Mouse (Mus musculus) lung, postnatal 10 days (tissue): ENCODE data around the gene Pacsin2.
A peak's percentile ranks its signal among the peaks of the same experiment; 100 is the strongest.

Source experiments
- DNase-seq: peaks from one replicate; pipeline ENCODE4 v3.0.0; 2021

Pacsin2 gene

DNA sequence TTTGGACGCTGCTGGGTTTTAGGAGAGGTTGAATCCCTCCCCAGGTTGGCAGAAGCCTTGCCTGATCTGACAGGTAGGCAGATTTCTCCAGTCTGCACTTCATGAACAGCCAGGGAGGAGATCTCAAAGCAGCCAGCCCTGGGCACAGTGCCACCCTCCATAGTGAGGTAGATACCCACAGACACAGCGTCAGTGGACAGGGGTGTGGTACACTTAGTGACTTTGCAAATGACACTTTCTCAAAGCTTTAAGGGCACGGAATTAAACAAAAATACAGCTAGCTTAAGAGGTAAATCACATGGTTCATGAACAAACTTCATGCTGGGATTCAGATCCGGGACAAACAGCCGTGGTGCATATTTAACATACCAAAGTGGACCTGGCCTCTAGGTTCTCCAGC lies 15.8 kb downstream of the Pacsin2 start:
- peak; percentile 35 for DNase-seq

DNA sequence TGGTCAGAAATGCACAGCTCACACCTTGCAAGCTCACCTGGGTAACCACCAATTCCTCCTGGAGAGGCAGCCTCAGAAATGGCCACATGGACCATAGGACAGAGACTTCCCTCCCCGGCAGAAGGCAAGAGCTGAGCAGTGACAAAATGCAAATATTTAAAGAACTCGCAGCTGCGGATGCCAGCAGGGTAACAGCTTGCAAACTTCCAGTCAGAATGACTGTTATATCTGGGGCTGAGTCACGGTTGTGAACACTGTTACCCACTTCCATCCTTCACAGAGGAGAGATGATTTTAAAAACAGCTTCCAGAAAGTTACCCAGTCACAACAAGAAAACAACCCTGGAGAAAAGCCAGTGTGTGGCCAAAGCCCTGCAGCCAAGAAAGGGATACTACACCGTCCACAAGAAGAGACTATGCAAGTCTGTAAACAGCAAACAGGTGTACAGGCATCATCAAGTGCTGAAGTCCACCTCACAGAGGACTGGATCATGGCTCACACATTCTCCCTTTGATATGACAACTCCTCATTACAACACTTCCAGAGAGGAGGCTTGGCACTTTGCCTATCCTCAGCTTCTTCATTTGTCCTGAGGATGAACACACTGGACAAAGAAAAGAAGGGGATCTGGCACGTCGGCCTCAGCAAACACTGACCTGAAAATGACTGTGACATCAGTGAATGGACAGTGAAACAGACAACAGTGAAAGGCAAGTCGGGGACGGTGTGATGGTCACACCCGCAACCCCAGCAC lies 16.4 kb downstream of the Pacsin2 start:
- DNase-seq: no peak

DNA sequence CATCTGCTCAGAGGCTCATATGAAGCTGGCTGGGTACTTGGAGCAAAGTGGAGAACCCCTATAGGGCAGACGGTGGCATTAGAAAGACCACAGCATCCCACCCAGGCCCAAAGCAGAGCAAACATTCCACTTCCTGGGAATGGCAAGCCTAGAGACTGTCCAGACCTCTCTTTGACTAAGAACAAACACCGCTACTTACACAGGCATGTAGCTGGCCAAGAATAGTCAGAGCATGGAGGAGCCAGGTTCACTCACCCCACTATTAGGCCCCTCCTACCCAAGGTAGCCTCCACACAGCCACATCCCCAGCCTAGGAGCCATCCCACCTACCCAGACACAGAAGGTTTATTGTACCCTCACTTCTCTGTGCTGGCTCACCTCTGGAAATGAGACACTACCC lies 18.5 kb downstream of the Pacsin2 start:
- DNase-seq: no peak

DNA sequence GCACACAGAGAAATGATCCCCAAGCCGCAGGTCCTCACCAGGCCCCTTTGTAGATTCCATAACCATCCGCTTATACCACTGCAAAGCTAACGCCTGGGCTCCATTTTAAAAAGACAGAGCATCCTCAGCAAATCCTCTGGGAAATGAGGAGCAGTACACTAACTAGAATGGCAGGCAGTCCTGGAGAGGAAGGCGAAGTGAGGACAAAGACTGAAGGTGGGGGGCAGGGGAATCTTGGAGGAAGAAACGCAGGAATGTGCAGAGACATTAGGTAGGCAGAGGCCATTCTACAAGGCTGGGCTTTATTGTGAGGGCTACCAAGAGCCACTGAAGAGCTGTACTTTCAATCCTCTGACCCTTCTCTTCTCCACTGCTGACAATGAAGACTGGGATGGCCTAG lies 19.0 kb downstream of the Pacsin2 start:
- DNase-seq: no peak

DNA sequence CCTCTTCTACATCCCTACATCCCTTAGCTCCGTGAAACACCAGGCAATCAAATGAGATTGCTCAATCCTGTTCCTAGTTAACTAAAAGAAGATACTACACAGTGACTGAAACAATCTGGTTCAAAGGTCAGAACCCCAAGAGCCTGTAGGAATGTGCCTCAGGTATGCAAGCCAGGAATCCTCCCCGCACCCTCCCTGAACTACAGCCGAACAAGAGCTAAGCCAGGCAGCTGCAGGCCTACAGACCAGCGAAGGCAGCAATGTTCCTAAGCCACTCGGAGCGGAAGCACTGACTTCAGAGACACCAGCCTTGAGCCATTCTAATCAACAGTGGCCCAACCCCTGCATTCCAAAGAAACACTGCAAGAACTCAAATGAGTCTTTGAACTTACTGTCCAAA lies 20.0 kb downstream of the Pacsin2 start:
- no peak for DNase-seq

DNA sequence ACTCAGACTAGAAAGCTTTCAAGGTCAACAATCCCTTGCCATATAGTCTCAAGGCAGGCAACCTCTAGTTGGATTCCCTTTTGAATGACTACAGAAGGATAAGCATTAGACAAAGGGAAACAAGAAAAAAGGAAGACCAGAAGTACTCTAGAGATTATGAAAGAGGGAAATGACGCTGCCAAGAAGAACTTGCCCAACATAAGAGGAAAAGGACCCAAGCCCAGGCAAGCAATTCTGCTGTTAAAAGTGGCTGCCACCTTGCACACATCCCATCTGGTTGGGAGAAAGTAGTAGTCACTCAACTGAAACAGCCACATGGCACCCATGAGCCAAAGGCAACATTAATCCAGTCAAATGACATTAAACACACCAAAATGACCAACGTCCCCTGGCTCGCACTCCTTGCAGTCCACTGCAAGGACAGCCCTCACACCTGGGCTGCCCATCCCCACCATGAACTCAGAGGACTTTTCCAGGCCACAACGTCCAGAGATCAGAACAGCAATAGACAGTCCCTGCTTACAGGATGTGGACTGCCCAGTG lies 21.8 kb downstream of the Pacsin2 start:
- no peak for DNase-seq

DNA sequence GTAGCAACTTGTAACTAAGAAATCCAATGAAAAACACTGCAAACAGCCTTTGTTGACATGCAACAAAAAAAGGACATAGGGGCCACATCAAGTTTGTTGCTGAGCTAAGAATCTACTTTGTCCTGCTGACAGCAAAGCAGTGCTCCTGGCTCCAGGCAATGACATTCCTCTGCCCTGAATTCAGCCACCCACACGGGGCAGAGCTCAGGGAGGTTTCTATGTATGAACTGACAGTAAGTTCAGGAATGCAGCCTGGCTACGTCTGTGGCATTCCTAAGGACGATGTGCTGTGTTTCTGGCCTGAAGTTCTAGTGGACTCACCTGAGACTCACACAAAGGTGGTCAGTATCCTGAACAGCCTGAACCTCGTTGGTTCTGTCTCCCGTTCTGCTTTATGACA lies 23.7 kb downstream of the Pacsin2 start:
- DNase-seq: no peak

DNA sequence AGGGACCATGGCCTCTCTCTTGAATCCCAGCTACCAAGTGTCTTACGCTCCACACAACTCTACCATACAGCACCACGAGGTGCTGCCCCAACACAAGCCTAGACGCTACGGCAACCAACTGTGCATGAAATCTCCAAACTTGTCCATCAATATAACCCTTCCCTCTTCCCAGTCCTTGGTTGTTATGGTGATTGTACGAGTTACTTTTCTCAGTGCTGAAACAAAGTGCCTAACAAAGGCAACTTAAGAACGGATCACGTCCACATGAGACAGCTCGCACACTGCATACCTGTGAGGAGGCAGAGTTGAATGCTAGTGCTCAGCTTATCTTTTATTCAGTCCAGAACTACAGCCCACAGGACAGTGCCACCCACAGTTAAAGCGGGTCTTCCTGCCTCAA lies 27.9 kb downstream of the Pacsin2 start:
- no peak for DNase-seq

DNA sequence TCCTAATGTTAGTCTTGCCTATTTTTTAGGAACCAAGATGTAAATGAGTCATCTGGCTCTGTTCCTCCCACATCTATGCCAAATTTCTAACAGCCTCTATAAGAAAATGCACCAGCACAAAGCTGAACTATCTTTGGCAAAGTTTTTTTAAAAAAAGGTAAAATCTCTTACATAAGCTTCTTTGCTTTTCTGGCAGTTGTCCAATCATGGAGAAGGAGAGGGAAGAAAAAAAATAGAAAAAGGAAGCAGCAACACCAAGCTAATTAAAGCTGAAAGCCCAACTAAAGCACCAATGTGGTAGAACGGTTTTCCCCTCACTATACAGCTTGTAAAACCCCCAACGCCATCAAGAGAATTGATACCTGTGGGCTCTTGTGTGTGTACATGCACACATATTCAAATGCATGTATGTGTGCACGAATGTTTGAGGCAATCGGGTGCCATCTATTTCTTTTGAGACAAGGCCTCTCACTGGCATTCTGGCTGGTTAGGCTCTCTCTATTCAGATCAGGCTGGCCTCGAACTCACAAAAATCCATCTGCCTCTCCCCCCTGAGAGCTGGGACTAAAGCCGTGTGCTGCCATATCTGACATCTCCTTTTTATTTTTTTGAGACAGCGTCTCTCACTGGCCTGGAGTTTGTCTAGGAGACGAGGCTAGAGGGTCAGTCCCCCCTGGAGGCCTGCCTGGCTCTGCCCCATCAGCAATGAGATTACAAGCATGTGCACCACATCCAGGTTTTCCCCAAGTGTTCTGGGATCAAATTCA lies 28.9 kb downstream of the Pacsin2 start:
- DNase-seq: no peak

DNA sequence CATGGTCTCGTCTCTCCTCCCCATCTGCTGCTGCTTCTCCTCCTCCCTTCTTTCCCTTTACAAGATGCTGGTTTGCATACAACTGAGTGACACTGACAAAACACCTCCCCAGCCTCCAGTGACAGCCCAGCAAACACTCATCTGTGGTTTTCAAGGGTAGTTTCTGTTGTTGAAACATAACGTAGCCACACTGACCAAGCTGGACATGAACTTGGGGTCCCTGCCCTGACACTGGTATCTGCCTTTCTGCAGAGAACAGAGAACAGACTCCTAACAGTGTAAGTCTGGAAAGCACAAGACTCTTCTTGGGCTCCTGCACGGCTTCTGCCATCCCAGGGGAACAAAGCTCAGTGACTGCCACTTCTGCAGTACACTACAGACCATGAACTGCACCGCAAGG lies 29.7 kb downstream of the Pacsin2 start:
- no peak for DNase-seq

DNA sequence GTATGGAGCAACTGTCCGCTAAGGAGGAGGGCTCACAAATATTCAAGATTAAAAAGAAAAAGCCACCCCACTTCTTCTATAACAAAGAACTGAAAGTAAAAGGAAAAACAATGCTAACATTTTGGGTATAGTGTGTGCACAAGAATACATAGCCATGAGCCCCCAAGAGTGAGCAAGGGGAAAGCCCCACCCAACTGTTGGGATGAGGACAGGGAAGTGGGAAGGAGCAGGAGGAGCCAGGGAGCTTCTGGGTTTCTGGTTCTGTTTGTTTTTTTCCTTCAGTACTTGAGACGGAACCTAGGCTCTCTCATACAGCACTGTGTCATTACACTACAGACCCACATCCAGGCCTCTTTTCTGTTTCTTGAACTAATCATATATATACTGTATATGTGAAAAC lies 31.1 kb downstream of the Pacsin2 start:
- DNase-seq: no peak

DNA sequence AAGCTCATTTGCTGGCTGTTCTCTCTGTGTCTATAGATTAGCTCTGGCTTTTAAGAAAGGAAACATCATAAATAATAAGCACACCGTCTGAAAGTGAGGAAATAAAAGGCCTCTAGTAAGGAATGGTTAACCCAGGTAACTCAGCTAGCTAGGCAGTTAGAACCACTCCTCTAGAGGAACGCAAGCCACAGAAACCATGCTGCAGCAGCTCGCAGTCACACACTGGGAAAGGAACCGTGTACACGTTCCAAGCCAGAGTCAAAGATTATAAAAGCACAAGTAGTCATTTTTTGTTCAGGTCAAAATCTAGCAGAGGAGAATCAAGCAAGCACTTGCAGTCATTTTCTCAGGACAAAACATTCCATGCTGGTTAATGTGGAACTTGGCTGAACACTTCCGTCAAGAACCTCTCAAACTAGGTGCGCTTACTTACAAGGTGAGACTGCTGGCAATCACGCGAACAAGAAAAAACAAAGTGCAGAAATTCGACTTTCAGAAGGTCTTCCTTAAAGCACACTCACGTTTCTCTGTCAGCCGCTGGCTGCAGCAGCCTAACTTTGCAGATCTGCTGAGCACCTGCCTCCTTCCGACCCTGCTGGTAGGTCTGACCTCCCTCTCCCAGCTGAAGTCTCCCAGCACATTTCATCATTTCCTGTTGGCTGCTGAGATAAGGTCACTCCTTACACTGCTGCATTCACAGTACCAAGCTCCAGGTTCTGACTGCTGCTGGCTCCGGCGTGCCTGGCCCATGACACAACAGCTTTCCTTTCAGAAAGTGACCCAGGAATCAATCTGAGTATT lies 32.0 kb downstream of the Pacsin2 start:
- DNase-seq: peak; percentile 53

DNA sequence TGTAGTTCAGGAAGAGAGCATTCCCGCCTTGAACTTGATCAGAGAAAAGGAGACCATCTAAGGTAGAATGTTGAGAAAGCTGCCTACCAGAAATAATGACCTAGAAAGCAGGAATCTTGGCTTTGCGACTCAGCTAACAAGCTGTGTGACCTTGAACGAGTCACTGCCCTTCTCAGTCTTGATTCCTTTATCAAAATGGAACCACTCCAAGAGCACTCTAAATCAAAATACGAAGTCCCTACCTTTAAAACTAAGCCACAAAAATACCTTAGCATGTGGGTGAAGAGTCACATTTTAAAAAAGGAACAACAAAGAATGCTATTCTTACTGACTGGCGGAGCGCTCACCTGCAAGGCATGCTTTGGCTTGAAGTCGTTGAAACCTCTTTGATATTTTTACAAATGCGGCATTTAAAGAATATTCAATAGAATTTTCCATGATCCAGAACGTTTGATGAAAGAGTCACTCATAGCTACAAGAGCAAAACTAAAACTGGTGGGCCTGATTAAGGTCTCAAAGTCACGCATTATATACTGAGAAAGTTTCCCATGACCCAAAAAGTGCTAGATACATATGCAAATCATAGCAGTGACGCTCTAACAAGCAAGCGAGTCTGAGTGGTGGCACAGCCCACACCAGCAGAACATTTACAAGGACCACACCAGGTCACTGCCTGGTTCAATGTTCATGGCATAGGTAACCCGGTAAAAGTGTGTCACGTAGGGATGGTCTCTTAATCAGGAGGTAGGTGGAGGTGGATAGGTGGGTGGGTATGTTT lies 33.2 kb downstream of the Pacsin2 start:
- DNase-seq: no peak

DNA sequence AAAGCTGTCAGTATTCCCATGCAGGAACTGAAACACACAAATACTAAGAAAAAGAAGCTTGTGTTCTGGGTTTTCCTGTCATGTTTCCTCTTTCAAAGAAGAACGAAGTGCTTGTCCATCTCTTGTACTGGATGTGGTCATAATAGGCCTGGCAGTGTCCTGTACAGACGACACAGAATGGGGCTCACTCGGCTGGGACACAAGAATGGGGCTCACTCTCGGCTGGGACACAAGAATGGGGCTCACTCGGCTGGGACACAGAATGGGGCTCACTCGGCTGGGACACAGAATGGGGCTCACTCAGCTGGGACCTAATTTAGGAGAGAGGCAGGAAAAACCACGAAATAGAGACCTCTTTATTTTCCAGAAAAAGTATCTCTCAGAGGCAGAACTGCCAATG lies 34.0 kb downstream of the Pacsin2 start:
- no peak for DNase-seq

DNA sequence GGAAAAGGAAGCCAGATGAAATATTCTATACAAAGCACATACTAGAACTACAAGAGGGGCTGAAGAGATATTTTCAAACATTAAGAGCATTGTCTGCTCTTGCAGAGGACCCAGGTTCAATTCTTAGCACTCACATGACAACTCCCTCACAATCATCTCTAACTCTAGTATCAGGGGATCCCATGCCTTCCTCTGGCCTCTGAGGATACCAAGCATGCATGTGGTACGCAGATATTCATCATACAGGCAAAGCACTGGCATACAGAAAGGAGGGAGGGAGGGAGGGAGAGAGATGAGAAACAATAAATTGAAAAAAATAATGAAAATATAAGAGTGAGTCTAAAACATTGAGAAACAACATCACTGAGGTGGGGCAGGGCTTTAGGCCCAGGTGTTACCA lies 35.8 kb downstream of the Pacsin2 start:
- DNase-seq: no peak

DNA sequence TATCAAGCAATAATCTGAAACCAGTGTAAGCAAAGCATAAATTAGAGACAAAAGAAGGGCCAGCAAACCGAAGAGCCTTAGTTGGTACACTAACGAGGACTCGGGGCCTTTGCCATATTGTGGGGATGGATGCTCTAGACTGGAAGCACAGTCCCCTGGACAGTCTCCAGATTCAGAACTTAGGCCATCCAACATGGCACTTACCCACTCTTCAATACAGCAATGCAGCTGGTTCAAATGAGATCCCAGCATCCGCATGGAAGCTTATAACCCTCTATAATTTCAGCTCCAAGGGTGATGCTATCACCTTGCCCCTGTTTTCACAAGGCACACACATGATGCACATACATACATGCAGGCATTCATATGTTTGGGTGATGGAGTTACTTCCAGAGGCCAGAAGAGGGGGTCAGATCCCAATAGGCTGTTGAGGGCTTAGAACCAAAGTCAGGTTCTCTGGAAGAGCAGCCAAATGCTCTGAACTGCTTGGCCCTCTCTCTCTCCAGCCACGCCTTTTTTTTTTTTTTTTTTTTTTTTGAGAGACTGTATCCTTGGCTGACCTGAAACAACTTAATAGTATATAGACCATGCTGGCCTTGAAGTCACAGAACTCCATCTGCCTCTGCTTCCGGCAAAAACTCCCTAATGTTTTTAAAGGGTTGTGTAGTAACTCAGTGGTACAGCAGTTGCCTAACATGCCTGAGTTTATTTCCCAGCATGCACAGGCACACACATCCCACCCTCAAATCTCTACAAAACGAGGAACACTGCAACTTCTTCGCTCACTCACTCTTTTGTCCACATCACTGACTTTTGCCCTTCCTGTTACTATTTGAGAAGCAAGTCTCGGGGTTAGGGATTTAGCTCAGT lies 36.9 kb downstream of the Pacsin2 start:
- no peak for DNase-seq

DNA sequence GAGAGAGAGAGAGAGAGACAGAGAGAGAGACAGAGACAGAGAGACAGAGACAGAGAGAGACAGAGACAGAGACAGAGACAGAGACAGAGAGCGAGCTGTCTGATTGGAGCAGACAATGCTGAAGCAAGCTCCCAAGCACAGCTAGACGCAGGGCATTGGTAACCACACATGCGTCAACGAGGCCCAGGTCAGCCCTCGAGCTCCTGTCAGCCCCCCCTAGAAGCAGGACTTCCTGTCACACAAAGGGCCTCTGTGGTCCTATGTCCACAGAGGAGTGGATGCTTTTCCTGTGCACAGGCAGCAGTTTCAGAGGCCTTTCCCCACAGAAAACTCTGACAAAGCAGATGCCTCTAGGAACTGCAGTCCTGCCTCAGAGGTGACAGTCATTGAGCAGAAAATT lies 38.6 kb downstream of the Pacsin2 start:
- DNase-seq: no peak

DNA sequence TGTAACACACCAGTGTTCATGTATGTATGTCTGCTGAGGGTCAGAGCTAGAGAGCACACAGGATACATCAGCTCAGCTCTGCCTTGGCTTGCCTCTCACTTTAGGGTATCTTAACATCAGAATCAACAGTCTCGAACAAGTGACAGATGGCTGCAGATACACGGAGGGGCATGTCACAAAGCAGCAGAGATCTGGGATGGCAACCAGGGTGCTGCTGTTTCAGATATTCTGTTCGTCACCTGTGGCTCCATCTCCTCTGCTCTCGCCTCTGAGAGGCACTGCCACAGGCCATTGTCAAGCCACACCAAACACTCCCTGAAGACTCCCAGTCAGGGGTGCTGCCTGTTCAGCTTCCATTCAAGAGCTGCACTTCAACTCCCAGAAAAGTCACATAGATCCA lies 39.1 kb downstream of the Pacsin2 start:
- DNase-seq: no peak

DNA sequence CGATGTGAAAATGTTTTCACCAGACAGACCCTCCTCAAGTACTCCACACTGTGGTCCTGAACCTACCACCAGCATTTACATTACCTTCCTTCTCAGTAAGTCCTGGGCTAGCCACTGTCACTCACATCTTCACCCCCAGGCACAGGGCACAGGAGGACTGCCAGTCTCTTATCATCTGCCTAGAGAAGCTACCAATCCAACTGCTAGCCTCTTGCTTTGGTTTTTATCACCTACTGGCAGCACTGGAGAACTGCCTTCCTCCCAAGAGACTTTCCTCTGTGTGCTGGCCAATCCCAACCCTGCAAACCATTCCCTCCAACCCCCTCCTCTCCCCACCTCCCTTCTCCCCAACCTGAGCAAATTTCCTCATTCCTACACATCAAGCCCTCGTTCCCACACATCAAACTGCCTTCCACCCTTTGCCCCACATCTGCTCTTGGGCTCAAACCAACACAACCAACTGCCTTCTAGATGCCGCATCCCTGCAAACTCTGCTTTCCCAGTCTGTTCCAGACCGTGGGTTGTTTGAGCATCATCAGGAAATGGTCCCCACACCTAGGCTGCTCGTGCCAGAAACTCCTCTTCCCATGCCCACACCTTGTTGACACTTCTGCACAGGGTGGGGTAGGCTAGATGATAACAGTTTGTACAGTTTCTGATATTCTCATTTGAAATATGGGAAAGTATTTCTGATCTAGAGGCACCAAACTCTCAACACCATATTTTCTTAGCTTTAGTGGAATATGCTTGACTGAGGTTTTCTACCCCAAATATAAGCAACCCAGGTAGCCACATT lies 40.6 kb downstream of the Pacsin2 start:
- DNase-seq: no peak

DNA sequence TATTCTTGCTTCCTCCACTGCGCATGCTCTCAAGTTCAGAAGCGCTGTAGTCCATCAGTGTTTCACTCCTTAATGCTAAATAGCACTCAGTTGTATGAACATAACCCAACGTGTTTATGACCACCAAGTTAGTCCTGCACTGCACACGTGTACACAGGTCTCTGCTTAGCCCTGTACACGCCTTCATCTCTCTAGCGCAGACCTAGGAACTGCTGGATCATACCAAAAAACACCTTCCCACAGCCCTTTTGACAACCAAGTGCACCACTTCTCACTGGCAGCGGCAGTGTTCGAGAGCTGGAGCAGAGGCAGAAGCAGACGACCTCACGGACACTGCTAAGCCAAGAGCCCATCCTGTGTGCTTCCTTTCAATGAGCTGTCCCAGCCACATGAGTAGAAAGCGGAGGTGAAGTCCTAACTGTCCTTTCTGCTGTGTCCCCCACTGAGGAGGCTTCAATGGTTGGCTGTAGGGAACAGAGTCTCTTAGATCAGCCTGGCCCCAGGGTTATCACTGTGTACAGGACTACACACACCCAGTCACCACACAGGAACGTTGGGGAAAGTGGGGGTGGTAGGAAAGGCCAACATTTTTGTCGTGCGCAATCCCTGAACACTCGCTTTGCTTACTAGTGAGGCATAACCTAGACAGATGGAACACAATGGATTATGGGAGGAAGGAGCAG lies 42.0 kb downstream of the Pacsin2 start:
- DNase-seq: no peak
